Mouse (Mus musculus) neural tube, embryonic 11.5 days (tissue): ENCODE measurements at regions not wholly inside any gene's neighbourhood (a gene's known extent, or its start where the extent isn't known, plus 50 kb on each side); places are given as distances from the start of the nearest gene placed in this dataset.

ENCODE experiments used
- ATAC-seq: fragments of 200-750 bp; cut with Nextera tagmentation; 2 replicates; pipeline ENCODE4 v1.8.0; 2017; ENCODE audit warnings: moderate number of reproducible peaks, mild to moderate bottlenecking, moderate TSS enrichment, moderate library complexity; ENCODE audit not compliant: insufficient read depth, low FRiP score, low TSS enrichment
- DNase-seq: peaks from one replicate; pipeline ENCODE4 v3.0.0-alpha.2; 2015; ENCODE audit warnings: low spot score
- H3K27ac ChIP-seq: fragments of 300-500 bp; sonication (generic); 2 replicates; pipeline ENCODE4 v1.5.1; 2014; ENCODE audit warnings: low read depth, mild to moderate bottlenecking, low read length
- H3K27me3 ChIP-seq: fragments of 300-500 bp; sonication (generic); 2 replicates; pipeline ENCODE4 v1.6.1; 2014; ENCODE audit warnings: mild to moderate bottlenecking, low read length, mixed read lengths; ENCODE audit not compliant: control insufficient read depth, insufficient read depth
- H3K36me3 ChIP-seq: fragments of 300-500 bp; sonication (generic); 2 replicates; pipeline ENCODE4 v1.6.1; 2014; ENCODE audit warnings: mild to moderate bottlenecking, low read length, moderate library complexity, mixed read lengths; ENCODE audit not compliant: control insufficient read depth, insufficient read depth
- H3K4me1 ChIP-seq: fragments of 300-500 bp; sonication (generic); 2 replicates; pipeline ENCODE4 v1.6.1; 2014; ENCODE audit warnings: low read length, mixed read lengths; ENCODE audit not compliant: control insufficient read depth, insufficient read depth
- H3K4me2 ChIP-seq: fragments of 300-500 bp; sonication (generic); 2 replicates; pipeline ENCODE4 v1.6.1; 2014; ENCODE audit warnings: low read depth, mild to moderate bottlenecking, moderate library complexity
- H3K4me3 ChIP-seq: fragments of 300-500 bp; sonication (generic); 2 replicates; pipeline ENCODE4 v1.5.1; 2014; ENCODE audit warnings: low read depth, low read length
- H3K9ac ChIP-seq: fragments of 300-500 bp; sonication (generic); 2 replicates; pipeline ENCODE4 v1.6.1; 2014; ENCODE audit warnings: mild to moderate bottlenecking, low read length
- H3K9me3 ChIP-seq: fragments of 300-500 bp; sonication (generic); 2 replicates; pipeline ENCODE4 v1.6.1; 2016; ENCODE audit warnings: low read length; ENCODE audit not compliant: control insufficient read depth
- WGBS: fragments of 180-500 bp; shearing (Covaris S2); extraction: QIAGEN DNeasy Blood & Tissue Kit; methylation state at CpG from one replicate; pipeline ENCODE4 v1.1.7; 2014; 5-methylcytosine and 5-hydroxymethylcytosine counted together

- Histone ChIP-seq H3K9me3 (no peaks in the 10 kb centered on the region), H3K9ac (no peak overlapping the region), H3K27me3 (no peaks in the 10 kb centered on the region), H3K27ac (no peak overlapping the region), H3K36me3 (no peaks in the 10 kb centered on the region), H3K4me1 (no peaks in the 10 kb centered on the region), H3K4me3 (no peak overlapping the region), H3K4me2 (no peak overlapping the region)
- no peak for DNase-seq
- no peak for ATAC-seq
- WGBS: 86% methylated on average over 3 of the region's 3 CpGs
Measured at GRCm38 (mm10) chr16:47526613-47527012, 756.9 kb upstream of the Dppa4 start.

GRCm38 (mm10) chr16:47536524-47536923 is 747.0 kb upstream of the Dppa4 start:
- Histone ChIP-seq H3K9me3 (no peaks in the 10 kb centered on the region), H3K36me3 (no peaks in the 10 kb centered on the region), H3K4me2 (no peak overlapping the region), H3K9ac (no peak overlapping the region), H3K4me3 (no peak overlapping the region), H3K27ac (no peak overlapping the region), H3K27me3 (no peaks in the 10 kb centered on the region), H3K4me1 (no peaks in the 10 kb centered on the region)
- no peak for DNase-seq
- 74% methylated on average over 1 of the region's 1 CpGs for WGBS
- ATAC-seq: no peak

- no peak overlapping the region for H3K27ac ChIP-seq
- H3K9ac ChIP-seq: no peak overlapping the region
- no peak for ATAC-seq
- H3K27me3 ChIP-seq: no peaks in the 10 kb centered on the region
- no peak overlapping the region for H3K4me3 ChIP-seq
- no peak for DNase-seq
- H3K4me1 ChIP-seq: no peaks in the 10 kb centered on the region
- H3K4me2 ChIP-seq: no peak overlapping the region
- no peaks in the 10 kb centered on the region for H3K36me3 ChIP-seq
- WGBS: 88% methylated on average over 3 of the region's 3 CpGs
- H3K9me3 ChIP-seq: no peaks in the 10 kb centered on the region
Measured at GRCm38 (mm10) chr16:47551101-47551500, 732.4 kb upstream of the Dppa4 start.

GRCm38 (mm10) chr16:47568051-47568450 is 715.5 kb upstream of the Dppa4 start:
- Histone ChIP-seq H3K36me3 (no peaks in the 10 kb centered on the region), H3K9ac (no peak overlapping the region), H3K4me2 (no peak overlapping the region), H3K9me3 (no peaks in the 10 kb centered on the region), H3K4me3 (no peak overlapping the region), H3K27ac (no peak overlapping the region), H3K4me1 (no peaks in the 10 kb centered on the region), H3K27me3 (no peaks in the 10 kb centered on the region)
- DNase-seq (no peak), ATAC-seq (no peak)
- WGBS: 89% methylated on average over 2 of the region's 2 CpGs

GRCm38 (mm10) chr16:47599476-47599875 is 684.1 kb upstream of the Dppa4 start:
- Histone ChIP-seq H3K9ac (no peak overlapping the region), H3K27me3 (no peaks in the 10 kb centered on the region), H3K4me2 (no peak overlapping the region), H3K4me1 (no peaks in the 10 kb centered on the region), H3K4me3 (no peak overlapping the region), H3K27ac (no peak overlapping the region), H3K9me3 (0 out of 2 replicates have a peak, but pooled peaks cover 2% of the 10 kb centered on the region), H3K36me3 (no peaks in the 10 kb centered on the region)
- DNase-seq (no peak), ATAC-seq (no peak)
